Mouse (Mus musculus) cortical plate, adult 2 months (tissue): ENCODE data around the gene Rps6kc1.

Experiments
- CTCF ChIP-seq: fragments of 200-500 bp; IDR thresholded peaks from 2 replicates; pipeline ENCODE4 v1.5.1; 2011; ENCODE audit warnings: mild to moderate bottlenecking, control low read depth, low read length; ENCODE audit not compliant: insufficient read depth; ENCODE audit errors: extremely low read depth
- POLR2A ChIP-seq: fragments of 200-500 bp; IDR thresholded peaks from 2 replicates; pipeline ENCODE4 v1.6.1; 2011; ENCODE audit warnings: mild to moderate bottlenecking, low read length, control low read depth; ENCODE audit not compliant: insufficient read depth; ENCODE audit errors: extremely low read depth

- TF ChIP-seq POLR2A (no peak), CTCF (no peak)
These were observed 25.6 kb downstream of the Rps6kc1 start for GRCm38 (mm10) chr1:190886014-190886413.
